Comparison of ENCODE assay signal across 9 mouse cellular contexts in the genomic region with DNA sequence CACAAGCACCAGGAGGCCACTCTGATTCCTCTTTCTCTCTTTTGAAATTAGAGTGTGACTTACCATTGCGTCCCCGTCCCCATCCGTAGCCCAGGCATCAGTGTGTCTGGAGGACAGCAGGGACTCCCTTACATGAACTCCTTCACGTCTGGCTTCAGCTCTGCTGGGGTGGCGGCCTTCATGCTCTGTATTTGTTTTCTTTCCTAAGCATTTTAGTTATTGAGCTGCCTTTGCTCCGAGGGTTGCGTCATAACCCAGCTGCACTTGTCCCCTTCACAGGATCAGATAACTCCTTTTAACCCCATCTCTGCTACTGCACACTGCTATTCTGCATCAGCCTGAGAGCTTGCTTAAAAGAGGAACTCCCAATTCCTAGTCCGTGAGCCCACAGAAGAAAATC. TPM values are rescaled to one million over a fixed set of nuclear protein-coding genes. Genes with fewer than 3 reads are reported as not detected.
DNase-seq lines count a peak whose midpoint lies in the region; ATAC-seq and TF ChIP-seq lines count a peak whose summit lies in the region.
"Had no signal": no experiment of that assay in that cellular context is flagged by ENCODE, and none has a peak within 500 bp of the region (broad histone marks: within the 10 kb centered on the region; RNA-seq: fewer than 3 reads in every experiment).

No protein-coding gene starts in this region.

- H3K27me3 ChIP-seq in MEL (ENCODE audit: control insufficient read depth in 1 of 2, insufficient read depth in 2 of 2, low read length in 2 of 2): no peaks in the 10 kb centered on the region
- no peaks in the 10 kb centered on the region for H3K27me3 ChIP-seq in intestine, embryonic 15.5 days (replicated peaks)
- H3K27me3 ChIP-seq in midbrain, embryonic 13.5 days: no peaks in the 10 kb centered on the region
- H3K27me3 ChIP-seq: embryonic facial prominence, embryonic 15.5 days had no signal

- peaks cover 0 to 37% of the 10 kb centered on the region in 2 experiments; a peak in 2 of 4 replicates for H3K36me3 ChIP-seq in MEL (ENCODE audit: control insufficient read depth in 1 of 2, insufficient read depth in 2 of 2, low read length in 2 of 2)
- H3K36me3 ChIP-seq in intestine, embryonic 15.5 days: no peaks in the 10 kb centered on the region
- no peaks in the 10 kb centered on the region for H3K36me3 ChIP-seq in midbrain, embryonic 13.5 days
- H3K36me3 ChIP-seq: embryonic facial prominence, embryonic 15.5 days had no signal

- TF ChIP-seq POLR2A in MEL (IDR thresholded peaks at IDR 0.05; ENCODE audit: control insufficient read depth in 1 of 2, insufficient read depth in 1 of 2, low read depth in 1 of 2, low read length in 2 of 2, poor library complexity in 1 of 2): no peak

- H3K4me3 ChIP-seq in MEL (ENCODE audit: control insufficient read depth in 1 of 2, insufficient read depth in 1 of 2, low read depth in 2 of 2, low read length in 2 of 2): peak overlapping the region in 1 of 2 experiments; percentile 34; a peak in 3 of 4 replicates
- H3K4me3 ChIP-seq in intestine, embryonic 15.5 days (replicated peaks): no peak overlapping the region
- H3K4me3 ChIP-seq in midbrain, embryonic 13.5 days (replicated peaks): no peak overlapping the region
- H3K4me3 ChIP-seq: embryonic facial prominence, embryonic 15.5 days had no signal

- ATAC-seq in intestine, embryonic 15.5 days: peak; percentile 73
- ATAC-seq in megakaryocyte, adult 5-6 weeks (ENCODE audit: poor library complexity, severe bottlenecking): peak; percentile 54
- no peak for ATAC-seq in midbrain, embryonic 13.5 days

- 36% methylated on average over 8 of the region's 8 CpGs for WGBS in intestine, embryonic 15.5 days
- 72% methylated on average over 8 of the region's 8 CpGs for WGBS in midbrain, embryonic 13.5 days

- no peaks in the 10 kb centered on the region for H3K79me2 ChIP-seq in MEL (ENCODE audit: control insufficient read depth, insufficient read depth, low read length, poor library complexity)

- peaks cover 0 to 28% of the 10 kb centered on the region in 2 experiments; a peak in 3 of 4 replicates for H3K4me1 ChIP-seq in MEL (ENCODE audit: control insufficient read depth in 1 of 2, insufficient read depth in 2 of 2, low read length in 2 of 2)
- H3K4me1 ChIP-seq in intestine, embryonic 15.5 days (replicated peaks): 0 out of 2 replicates have a peak, but pooled peaks cover 5% of the 10 kb centered on the region
- no peaks in the 10 kb centered on the region for H3K4me1 ChIP-seq in midbrain, embryonic 13.5 days (replicated peaks)

- no peak for TF ChIP-seq RAD21 in MEL (IDR thresholded peaks at IDR 0.05; ENCODE audit: low read depth, low read length)

- H3K9ac ChIP-seq in MEL (ENCODE audit: control insufficient read depth, low read depth, low read length, poor library complexity, severe bottlenecking): peak overlapping the region; percentile 50
- H3K9ac ChIP-seq in intestine, embryonic 15.5 days: no peak overlapping the region
- H3K9ac ChIP-seq in midbrain, embryonic 13.5 days (replicated peaks): no peak overlapping the region
- H3K9ac ChIP-seq: embryonic facial prominence, embryonic 15.5 days had no signal

- H3K9me3 ChIP-seq in MEL (replicated peaks; ENCODE audit: insufficient read depth, low read length): no peaks in the 10 kb centered on the region
- no peaks in the 10 kb centered on the region for H3K9me3 ChIP-seq in intestine, embryonic 15.5 days
- no peaks in the 10 kb centered on the region for H3K9me3 ChIP-seq in midbrain, embryonic 13.5 days
- H3K9me3 ChIP-seq: embryonic facial prominence, embryonic 15.5 days had no signal

- DNase-seq in adrenal gland, adult (ENCODE audit: inconsistent age in 2 of 2, low spot score in 1 of 2): peak; percentile 71 to 90
- DNase-seq in adrenal gland, postnatal 4 days (ENCODE audit: low spot score in 2 of 2): no peak
- DNase-seq in MEL (ENCODE audit: low read depth, low spot score): peak; percentile 74
- no peak for DNase-seq in urinary bladder, postnatal 14 days (ENCODE audit: low spot score)
- DNase-seq in cerebellum, adult 11 months: no peak

- no peak overlapping the region for H3K27ac ChIP-seq in MEL (ENCODE audit: control insufficient read depth, low read depth, low read length)
- no peak overlapping the region for H3K27ac ChIP-seq in intestine, embryonic 15.5 days
- no peak overlapping the region for H3K27ac ChIP-seq in midbrain, embryonic 13.5 days
- H3K27ac ChIP-seq: embryonic facial prominence, embryonic 15.5 days had no signal

- TF ChIP-seq EP300 in MEL (IDR thresholded peaks at IDR 0.05; ENCODE audit: low read depth in 1 of 2, low read length in 2 of 2): no peak

- H3K4me2 ChIP-seq in intestine, embryonic 15.5 days (replicated peaks): peak overlapping the region; percentile 31
- no peak overlapping the region for H3K4me2 ChIP-seq in midbrain, embryonic 13.5 days (replicated peaks)
- H3K4me2 ChIP-seq: embryonic facial prominence, embryonic 15.5 days had no signal

- TF ChIP-seq CTCF in MEL (IDR thresholded peaks at IDR 0.05 in 2 of 3, conservative IDR thresholded peaks at IDR 0.05 in 1 of 3; ENCODE audit: control insufficient read depth in 1 of 3, insufficient read depth in 1 of 3, low read depth in 2 of 3, low read length in 3 of 3, poor library complexity in 1 of 3, severe bottlenecking in 1 of 3): no peak

TF ChIP-seq in MEL, 35 proteins besides CTCF, POLR2A, EP300 and RAD21:
- no peak for TF ChIP-seq USF1 (IDR thresholded peaks at IDR 0.05; ENCODE audit: low read depth, low read length)
- peak; percentile 91 for TF ChIP-seq ETS1 (IDR thresholded peaks at IDR 0.05; ENCODE audit: low read depth, low read length)
- no peak for TF ChIP-seq NRF1 (IDR thresholded peaks at IDR 0.05; ENCODE audit: insufficient read depth, low read depth, low read length, poor library complexity, severe bottlenecking)
- peak; percentile 85 for TF ChIP-seq GATA1 (IDR thresholded peaks at IDR 0.05; ENCODE audit: low read depth, low read length)
- TF ChIP-seq MYB (IDR thresholded peaks at IDR 0.05; ENCODE audit: low read depth, low read length): no peak
- no peak for TF ChIP-seq MAZ (IDR thresholded peaks at IDR 0.05; ENCODE audit: low read depth, low read length)
- TF ChIP-seq USF2 (IDR thresholded peaks at IDR 0.05; ENCODE audit: borderline replicate concordance in 1 of 2, insufficient read depth in 1 of 2, low read depth in 1 of 2, low read length in 2 of 2): no peak
- TF ChIP-seq RCOR1 (IDR thresholded peaks at IDR 0.05; ENCODE audit: low read depth, low read length): no peak
- no peak for TF ChIP-seq SMC3 (IDR thresholded peaks at IDR 0.05; ENCODE audit: low read depth, low read length)
- TF ChIP-seq TCF12 (IDR thresholded peaks at IDR 0.05; ENCODE audit: low read depth, low read length): peak; percentile 57; the same call in 1 of the 2 replicates
- no peak for TF ChIP-seq MXI1 (IDR thresholded peaks at IDR 0.05; ENCODE audit: low read depth, low read length)

RNA-seq across cellular contexts. Expression of a gene that starts 23.0 kb away (rescaled TPM):
- total RNA-seq in adrenal gland, postnatal 4 days (2021): 10 to 100 TPM; 12.2 to 13.9 TPM
- 0.08 and 0.10 TPM in 2 replicates for total RNA-seq in MEL (2012; rRNA removed)
- under 1 TPM in 1 of 2 experiments, not detected in 1; 0.13 TPM for polyA plus RNA-seq in MEL (2012; ENCODE audit: insufficient read depth in 1 of 2, insufficient read length in 2 of 2, low read depth in 1 of 2, low replicate concordance in 2 of 2, missing spikeins in 1 of 2)
- 8.6 and 10.3 TPM in 2 replicates for polyA plus RNA-seq in intestine, embryonic 15.5 days (2015; fragmentation: Nextera tagmentation; extraction: Ambion mirVana)
- 7.0 and 11.9 TPM in 2 replicates for total RNA-seq in megakaryocyte, adult 5-6 weeks (2015)
- total RNA-seq in megakaryocyte, adult 5-6 weeks (2017): 6.2 and 6.8 TPM in 2 replicates
- 1.9 and 2.4 TPM in 2 replicates for polyA plus RNA-seq in midbrain, embryonic 13.5 days (2015; fragmentation: Nextera tagmentation; extraction: Ambion mirVana)

RNA-seq across cellular contexts. Expression of a gene that starts 28.8 kb away (rescaled TPM):
- total RNA-seq in adrenal gland, postnatal 4 days (2021): under 1 TPM in 1 of 2 experiments, not detected in 1; 0.17 TPM
- total RNA-seq in MEL (2012; rRNA removed): not detected in 2 replicates
- polyA plus RNA-seq in MEL (2012; ENCODE audit: insufficient read depth in 1 of 2, insufficient read length in 2 of 2, low read depth in 1 of 2, low replicate concordance in 2 of 2, missing spikeins in 1 of 2): not detected
- 0.97 and 1.00 TPM in 2 replicates for polyA plus RNA-seq in intestine, embryonic 15.5 days (2015; fragmentation: Nextera tagmentation; extraction: Ambion mirVana)
- total RNA-seq in megakaryocyte, adult 5-6 weeks (2015): 6.7 and 7.6 TPM in 2 replicates
- 8.3 and 9.0 TPM in 2 replicates for total RNA-seq in megakaryocyte, adult 5-6 weeks (2017)
- 0.82 and 1.2 TPM in 2 replicates for polyA plus RNA-seq in midbrain, embryonic 13.5 days (2015; fragmentation: Nextera tagmentation; extraction: Ambion mirVana)

Comparison
In these comparisons a context has a peak if more than half of its experiments do, and no peak if none do; other contexts are left out.
1. DNase-seq: peak in adrenal gland, adult (2 of 2) and MEL (single experiment); none in adrenal gland, postnatal 4 days (0 of 2), urinary bladder, postnatal 14 days (single experiment) and cerebellum, adult 11 months (single experiment).